Mouse (Mus musculus): ENCODE measurements around the gene Sdhaf1. TPM values are rescaled to one million over a fixed set of nuclear protein-coding genes. Genes with fewer than 3 reads are reported as not detected.

Gene Sdhaf1
- polyA plus RNA-seq, 1 experiment from 2014 or later = 21.8 TPM

DNA sequence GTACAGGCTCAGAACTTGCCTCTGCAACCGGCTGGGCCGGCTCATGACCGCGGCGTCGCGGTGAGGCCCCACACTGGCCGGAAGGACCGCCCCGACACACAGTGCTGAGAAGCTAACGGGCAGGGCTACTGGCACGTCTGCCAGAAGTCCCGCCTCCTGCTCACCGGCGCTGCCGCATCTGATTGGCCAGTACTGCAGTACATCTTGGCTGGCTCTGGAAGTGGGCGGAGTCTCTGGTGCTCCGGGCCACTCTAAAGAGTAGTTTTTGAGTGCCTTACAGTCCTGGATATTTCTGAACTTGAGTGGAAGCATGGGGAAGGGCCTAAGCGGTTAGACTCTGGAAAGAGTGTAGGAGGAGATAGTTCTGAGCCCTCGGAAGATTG lies 1.4 kb downstream of the Sdhaf1 start:
- peak; percentile 99 for ATAC-seq (replicated peaks; ENCODE audit: low FRiP score)
- peak overlapping the region; percentile 88 for H3K9ac ChIP-seq (ENCODE audit: low read length)

DNA sequence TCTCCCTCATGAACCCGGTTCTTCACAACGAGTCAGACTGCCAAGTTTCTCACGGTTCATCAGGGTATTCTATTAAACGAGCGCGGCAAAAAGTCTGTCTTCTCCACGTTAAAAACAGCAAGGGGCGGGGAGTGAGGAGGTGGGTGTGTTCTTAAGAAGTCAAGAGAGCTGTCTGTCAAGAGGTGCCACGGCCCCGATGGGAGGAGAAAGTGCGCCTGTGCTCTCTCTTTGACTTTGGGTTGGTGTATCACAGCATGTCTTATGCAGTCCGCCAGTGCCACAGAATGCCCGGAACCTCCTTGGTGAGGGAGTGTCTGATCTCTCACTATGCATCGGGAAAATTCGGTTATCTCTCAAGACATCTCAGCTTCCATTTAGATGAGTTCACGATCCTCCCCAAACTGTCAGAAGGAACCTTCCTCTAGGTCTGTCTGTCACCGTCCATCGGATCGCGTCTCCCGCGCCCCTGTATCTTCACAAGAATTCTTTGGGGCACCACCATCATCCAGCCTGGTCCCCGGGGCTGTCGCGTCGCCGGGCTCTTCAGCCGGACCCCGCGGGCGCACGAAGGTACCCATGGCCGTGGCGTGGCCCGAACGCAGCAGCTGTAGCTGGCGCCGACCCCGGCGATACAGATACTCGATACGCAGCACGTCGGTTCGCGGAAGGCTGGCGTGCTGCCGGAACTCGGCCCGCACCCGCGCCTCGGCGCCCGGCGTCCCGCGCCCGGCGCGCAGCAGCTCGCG lies 2.0 kb downstream of the Sdhaf1 start, which contains the start of gene E130208F15Rik:
TSS of gene E130208F15Rik (plus strand) at position 202 of the 746 bp plus-strand sequence.
- ATAC-seq (replicated peaks; ENCODE audit: low FRiP score) (peak; percentile 69), DNase-seq (ENCODE audit: low spot score) (peak; percentile 72)
- H3K4me1 ChIP-seq (replicated peaks; ENCODE audit: control insufficient read depth, insufficient read depth, low read length) = peaks cover 6% of the 10 kb centered on the region; the same call in 1 of the 2 replicates
- WGBS = under 1% methylated on average over 63 of the region's 63 CpGs
- peak within 1 kb of the TSS; percentile 82 for H3K4me3 ChIP-seq (ENCODE audit: low read depth, low read length)
- H3K4me2 ChIP-seq (ENCODE audit: low read depth, low read length, severe bottlenecking) = peak within 1 kb of the TSS; percentile 86
- peak within 1 kb of the TSS; percentile 88 for H3K9ac ChIP-seq (ENCODE audit: low read length)
- H3K9me3 ChIP-seq (ENCODE audit: control insufficient read depth, low read length) = no peaks in the 10 kb centered on the region; the same call in 1 of the 2 replicates
- no peaks in the 10 kb centered on the region for H3K27me3 ChIP-seq (ENCODE audit: control insufficient read depth, insufficient read depth, low read length)
- H3K36me3 ChIP-seq (ENCODE audit: control insufficient read depth, insufficient read depth, low read length) = no peaks in the 10 kb centered on the region
- H3K27ac ChIP-seq (ENCODE audit: low read depth, low read length) = peak within 1 kb of the TSS; percentile 53; the same call in 1 of the 2 replicates

More for the DNA sequence above, 1.4 kb downstream of the Sdhaf1 start:
- whole genome bisulfite sequencing = under 1% methylated on average over 20 of the region's 20 CpGs
- peaks cover 6% of the 10 kb centered on the region; the same call in 1 of the 2 replicates for H3K4me1 ChIP-seq (replicated peaks; ENCODE audit: control insufficient read depth, insufficient read depth, low read length)
- H3K9me3 ChIP-seq (ENCODE audit: control insufficient read depth, low read length) = no peaks in the 10 kb centered on the region; the same call in 1 of the 2 replicates
- H3K4me2 ChIP-seq (ENCODE audit: low read depth, low read length, severe bottlenecking) = peak overlapping the region; percentile 86
- DNase-seq (ENCODE audit: low spot score) = peak; percentile 97
- H3K27me3 ChIP-seq (ENCODE audit: control insufficient read depth, insufficient read depth, low read length) = no peaks in the 10 kb centered on the region
- H3K4me3 ChIP-seq (ENCODE audit: low read depth, low read length) = peak overlapping the region; percentile 82
- peak overlapping the region; percentile 53; the same call in 1 of the 2 replicates for H3K27ac ChIP-seq (ENCODE audit: low read depth, low read length)
- no peaks in the 10 kb centered on the region for H3K36me3 ChIP-seq (ENCODE audit: control insufficient read depth, insufficient read depth, low read length)

DNA sequence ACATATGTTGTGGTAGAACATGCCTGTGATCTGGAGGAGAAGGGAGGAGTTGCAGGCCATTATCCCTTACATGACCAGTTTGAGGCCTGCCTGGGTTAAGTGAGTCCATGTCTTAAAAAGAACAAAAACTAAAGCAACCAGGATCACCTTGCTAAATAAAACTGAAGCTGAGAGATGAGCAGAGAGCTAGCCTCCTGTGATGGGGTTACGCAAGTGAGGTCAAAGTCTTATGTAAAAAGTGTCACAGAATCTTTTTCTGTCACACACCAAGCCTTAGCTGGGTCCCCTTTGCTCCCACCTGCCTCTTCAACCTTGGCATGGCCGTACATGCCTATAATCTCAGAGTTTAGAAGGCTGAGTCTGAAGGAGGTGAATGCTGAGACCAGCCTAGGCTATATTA lies 2.7 kb downstream of the Sdhaf1 start:
- Histone ChIP-seq H3K9ac (ENCODE audit: low read length) (no peak overlapping the region), H3K36me3 (ENCODE audit: control insufficient read depth, insufficient read depth, low read length) (no peaks in the 10 kb centered on the region), H3K4me1 (replicated peaks; ENCODE audit: control insufficient read depth, insufficient read depth, low read length) (peaks cover 6% of the 10 kb centered on the region; the same call in 1 of the 2 replicates), H3K4me3 (ENCODE audit: low read depth, low read length) (peak overlapping the region; percentile 82), H3K4me2 (ENCODE audit: low read depth, low read length, severe bottlenecking) (peak overlapping the region; percentile 86), H3K9me3 (ENCODE audit: control insufficient read depth, low read length) (no peaks in the 10 kb centered on the region; the same call in 1 of the 2 replicates), H3K27ac (ENCODE audit: low read depth, low read length) (no peak overlapping the region), H3K27me3 (ENCODE audit: control insufficient read depth, insufficient read depth, low read length) (no peaks in the 10 kb centered on the region)
- DNase-seq (ENCODE audit: low spot score) (no peak), ATAC-seq (replicated peaks; ENCODE audit: low FRiP score) (no peak)
- 83% methylated on average over 2 of the region's 2 CpGs for WGBS

DNA sequence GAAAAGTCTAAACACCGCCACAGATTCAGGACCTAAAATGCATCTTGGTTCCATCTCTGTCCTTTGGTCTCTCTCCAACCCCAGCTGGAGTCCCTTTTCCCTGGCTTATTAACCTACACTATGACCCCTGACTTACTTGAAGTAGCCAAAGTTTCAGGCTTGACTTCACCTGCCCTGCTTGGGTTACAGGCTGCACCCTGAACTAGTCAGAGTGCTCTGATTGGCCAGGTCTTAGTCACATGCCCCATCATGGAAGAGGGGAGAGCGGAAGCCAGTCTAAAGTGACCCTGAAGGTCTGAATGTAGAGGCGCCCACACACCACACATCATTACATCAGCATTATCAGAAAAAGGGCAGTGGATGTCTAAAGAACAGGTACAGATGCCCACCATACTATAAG lies 5.6 kb downstream of the Sdhaf1 start:
- Histone ChIP-seq H3K4me1 (replicated peaks; ENCODE audit: control insufficient read depth, insufficient read depth, low read length) (peaks cover 12% of the 10 kb centered on the region), H3K9me3 (ENCODE audit: control insufficient read depth, low read length) (no peaks in the 10 kb centered on the region), H3K27ac (ENCODE audit: low read depth, low read length) (no peak overlapping the region), H3K36me3 (ENCODE audit: control insufficient read depth, insufficient read depth, low read length) (no peaks in the 10 kb centered on the region), H3K4me3 (ENCODE audit: low read depth, low read length) (no peak overlapping the region), H3K9ac (ENCODE audit: low read length) (no peak overlapping the region), H3K4me2 (ENCODE audit: low read depth, low read length, severe bottlenecking) (no peak overlapping the region), H3K27me3 (ENCODE audit: control insufficient read depth, insufficient read depth, low read length) (no peaks in the 10 kb centered on the region)
- DNase-seq (ENCODE audit: low spot score) (no peak), ATAC-seq (replicated peaks; ENCODE audit: low FRiP score) (no peak)
- 93% methylated on average over 3 of the region's 3 CpGs for WGBS

DNA sequence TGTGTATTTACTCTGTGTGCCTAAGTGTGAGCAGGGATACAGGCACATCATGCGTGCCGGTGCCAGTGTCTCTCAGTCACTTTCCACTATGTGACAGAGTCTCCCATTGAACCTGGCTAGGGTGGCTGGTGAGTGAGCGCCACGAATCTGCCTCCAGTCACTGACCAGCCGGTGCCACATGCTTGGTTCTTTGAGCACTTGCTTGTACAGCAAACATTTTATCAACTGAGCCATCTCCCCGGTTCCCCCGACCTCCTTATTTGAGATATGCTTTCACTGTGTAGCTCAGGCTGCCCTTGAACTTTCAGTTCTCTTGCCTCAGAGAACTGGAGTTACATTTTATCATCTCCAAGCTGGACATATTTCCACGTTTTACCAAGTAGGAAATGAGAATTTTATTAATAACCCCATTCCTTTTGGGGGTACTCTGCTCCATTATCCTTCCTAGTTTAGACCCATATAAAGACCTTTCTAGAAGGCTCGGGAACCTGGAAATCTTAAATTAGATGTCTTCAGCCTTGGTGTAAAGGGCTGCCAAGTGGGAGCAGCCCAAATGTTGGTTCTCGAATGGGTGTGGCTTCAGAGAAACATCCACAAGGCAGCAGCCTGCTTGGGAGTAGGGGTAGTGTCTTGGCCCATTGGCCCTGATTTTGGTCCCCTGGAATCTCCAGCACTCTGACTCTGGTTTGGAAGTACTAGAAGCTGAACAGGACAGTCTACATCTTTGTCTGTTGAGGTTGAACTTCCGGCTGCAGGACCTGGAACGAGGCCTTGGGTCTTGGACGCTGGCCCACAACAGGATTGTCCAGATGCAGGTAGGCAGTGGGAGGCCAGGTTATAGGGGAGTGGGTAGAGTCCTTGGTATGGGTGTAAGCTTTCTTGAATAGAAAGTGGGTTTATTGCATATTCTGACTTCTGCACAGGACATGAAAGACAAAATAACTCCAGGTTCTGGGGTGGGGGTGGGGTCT lies 7.9 kb downstream of the Sdhaf1 start:
- no peak overlapping the region for H3K4me3 ChIP-seq (ENCODE audit: low read depth, low read length)
- ATAC-seq (replicated peaks; ENCODE audit: low FRiP score) = no peak
- H3K4me2 ChIP-seq (ENCODE audit: low read depth, low read length, severe bottlenecking) = no peak overlapping the region
- H3K9ac ChIP-seq (ENCODE audit: low read length) = no peak overlapping the region
- no peaks in the 10 kb centered on the region for H3K27me3 ChIP-seq (ENCODE audit: control insufficient read depth, insufficient read depth, low read length)
- no peak for DNase-seq (ENCODE audit: low spot score)
- no peaks in the 10 kb centered on the region for H3K9me3 ChIP-seq (ENCODE audit: control insufficient read depth, low read length)
- peaks cover 6% of the 10 kb centered on the region; the same call in 1 of the 2 replicates for H3K4me1 ChIP-seq (replicated peaks; ENCODE audit: control insufficient read depth, insufficient read depth, low read length)
- H3K36me3 ChIP-seq (ENCODE audit: control insufficient read depth, insufficient read depth, low read length) = no peaks in the 10 kb centered on the region; the same call in 1 of the 2 replicates
- 80% methylated on average over 13 of the region's 13 CpGs for WGBS
- H3K27ac ChIP-seq (ENCODE audit: low read depth, low read length) = no peak overlapping the region

DNA sequence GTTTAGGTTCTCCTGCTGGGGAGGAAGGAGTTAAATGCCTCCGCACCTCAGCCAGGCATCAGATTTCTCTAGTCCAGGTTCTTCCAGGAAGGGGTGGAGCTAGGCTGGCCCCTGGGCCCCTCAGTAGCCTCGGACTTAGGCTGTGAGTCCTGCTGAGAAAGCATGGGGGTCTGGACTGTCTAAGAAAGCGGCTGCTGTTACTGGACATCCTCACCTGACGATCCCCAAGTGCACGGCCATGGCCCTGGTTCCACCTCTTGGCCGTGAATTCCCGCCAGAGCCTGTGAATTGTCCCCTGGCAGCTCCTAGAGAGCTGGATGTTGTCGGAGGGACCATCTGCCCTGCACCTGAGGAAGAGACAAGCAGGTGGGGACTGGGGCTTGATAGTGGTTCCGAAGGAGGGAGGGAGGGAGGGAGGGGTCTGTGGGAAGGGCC lies 9.0 kb downstream of the Sdhaf1 start, which contains the start of gene Syne4:
TSS of gene Syne4 (plus strand) at position 87 of the 435 bp plus-strand sequence.
- 0 out of 2 replicates have a peak, but pooled peaks have one; percentile 55 for ATAC-seq (replicated peaks; ENCODE audit: low FRiP score)
- peak; percentile 67 for DNase-seq (ENCODE audit: low spot score)
- Histone ChIP-seq H3K4me2 (ENCODE audit: low read depth, low read length, severe bottlenecking) (peak within 1 kb of the TSS; percentile 43), H3K27ac (ENCODE audit: low read depth, low read length) (no peak within 1 kb of the TSS), H3K9me3 (ENCODE audit: control insufficient read depth, low read length) (no peaks in the 10 kb centered on the region), H3K4me3 (ENCODE audit: low read depth, low read length) (peak within 1 kb of the TSS; percentile 27), H3K36me3 (ENCODE audit: control insufficient read depth, insufficient read depth, low read length) (no peaks in the 10 kb centered on the region; the same call in 1 of the 2 replicates), H3K27me3 (ENCODE audit: control insufficient read depth, insufficient read depth, low read length) (no peaks in the 10 kb centered on the region), H3K4me1 (replicated peaks; ENCODE audit: control insufficient read depth, insufficient read depth, low read length) (peaks cover 6% of the 10 kb centered on the region; the same call in 1 of the 2 replicates), H3K9ac (ENCODE audit: low read length) (peak within 1 kb of the TSS; percentile 41)
- 1% methylated on average over 9 of the region's 9 CpGs for WGBS

DNA sequence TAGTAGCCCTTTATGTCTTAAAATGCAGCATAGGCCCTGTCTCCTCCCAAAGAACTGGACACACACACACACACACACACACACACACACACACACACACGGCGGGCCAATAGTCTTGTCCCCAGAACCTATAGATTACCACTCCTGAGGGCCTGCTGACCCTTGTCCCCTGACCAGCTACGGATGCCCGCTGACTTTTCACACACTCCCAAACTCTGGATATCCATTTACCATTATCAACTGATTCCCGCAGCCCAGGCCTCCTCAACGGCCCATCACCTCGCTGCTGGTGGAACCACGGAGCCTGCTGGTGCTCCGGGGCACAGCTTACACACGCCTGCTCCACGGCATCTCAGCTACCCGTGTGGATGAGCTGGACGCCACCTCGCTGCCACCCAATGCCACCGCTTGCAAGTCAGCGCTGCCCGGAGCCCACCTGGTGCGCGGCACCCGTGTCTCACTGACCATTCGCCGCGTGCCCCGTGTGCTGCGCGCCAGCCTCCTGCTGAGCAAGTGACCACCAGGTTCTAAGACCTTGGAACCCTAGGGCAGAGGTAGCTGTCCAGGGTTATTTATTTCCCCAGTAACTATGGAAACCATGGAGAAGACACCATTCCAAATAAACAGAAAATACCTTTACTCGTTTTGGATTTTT lies 9.9 kb downstream of the Sdhaf1 start:
- WGBS = 49% methylated on average over 27 of the region's 27 CpGs
- H3K4me1 ChIP-seq (replicated peaks; ENCODE audit: control insufficient read depth, insufficient read depth, low read length) = peaks cover 11% of the 10 kb centered on the region
- ATAC-seq (replicated peaks; ENCODE audit: low FRiP score) (no peak), DNase-seq (ENCODE audit: low spot score) (no peak)
- no peaks in the 10 kb centered on the region for H3K9me3 ChIP-seq (ENCODE audit: control insufficient read depth, low read length)
- H3K27ac ChIP-seq (ENCODE audit: low read depth, low read length) = no peak overlapping the region
- no peak overlapping the region for H3K9ac ChIP-seq (ENCODE audit: low read length)
- H3K4me2 ChIP-seq (ENCODE audit: low read depth, low read length, severe bottlenecking) = no peak overlapping the region
- H3K36me3 ChIP-seq (ENCODE audit: control insufficient read depth, insufficient read depth, low read length) = no peaks in the 10 kb centered on the region; the same call in 1 of the 2 replicates
- H3K4me3 ChIP-seq (ENCODE audit: low read depth, low read length) = no peak overlapping the region
- no peaks in the 10 kb centered on the region for H3K27me3 ChIP-seq (ENCODE audit: control insufficient read depth, insufficient read depth, low read length)

DNA sequence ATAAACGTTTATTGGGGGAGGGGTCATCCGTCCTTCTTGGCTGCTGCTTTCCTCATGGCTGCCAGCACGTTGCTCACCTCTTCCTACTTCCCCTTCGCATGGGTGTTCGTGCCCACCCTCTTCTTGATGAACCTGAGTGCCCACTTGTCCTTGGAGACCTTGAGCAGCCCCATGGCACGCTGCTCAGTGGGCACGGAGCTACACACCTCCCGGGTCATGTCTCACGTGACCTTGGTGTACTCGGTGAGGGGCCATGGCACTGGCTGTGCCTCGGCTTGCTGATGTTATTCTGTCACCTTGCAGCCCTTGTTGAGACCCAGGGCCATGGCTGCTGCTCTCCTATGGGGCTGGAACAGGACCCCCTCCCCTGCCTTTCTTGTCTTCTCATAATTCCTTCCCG lies 13.6 kb downstream of the Sdhaf1 start:
- Histone ChIP-seq H3K36me3 (ENCODE audit: control insufficient read depth, insufficient read depth, low read length) (peaks cover 4% of the 10 kb centered on the region; the same call in 1 of the 2 replicates), H3K4me2 (ENCODE audit: low read depth, low read length, severe bottlenecking) (no peak overlapping the region), H3K4me1 (replicated peaks; ENCODE audit: control insufficient read depth, insufficient read depth, low read length) (peaks cover 15% of the 10 kb centered on the region), H3K27me3 (ENCODE audit: control insufficient read depth, insufficient read depth, low read length) (no peaks in the 10 kb centered on the region), H3K9me3 (ENCODE audit: control insufficient read depth, low read length) (no peaks in the 10 kb centered on the region), H3K9ac (ENCODE audit: low read length) (no peak overlapping the region), H3K27ac (ENCODE audit: low read depth, low read length) (no peak overlapping the region), H3K4me3 (ENCODE audit: low read depth, low read length) (no peak overlapping the region)
- ATAC-seq (replicated peaks; ENCODE audit: low FRiP score) (no peak), DNase-seq (ENCODE audit: low spot score) (no peak)
- 91% methylated on average over 12 of the region's 12 CpGs for WGBS
